Mouse (Mus musculus) heart, adult 11 months (tissue): ENCODE measurements around the gene Arhgap10.

Experiments used
- DNase-seq: peaks from one replicate; pipeline ENCODE4 v3.0.0; 2022

Arhgap10 gene

GRCm38 (mm10) chr8:77276827-77277226 lies 240.9 kb downstream of the Arhgap10 start:
- DNase-seq, result peak; percentile 98

- DNase-seq, result peak; percentile 68
Observed at GRCm38 (mm10) chr8:77275571-77275970, 242.2 kb downstream of the Arhgap10 start.

- DNase-seq, result no peak
Observed at GRCm38 (mm10) chr8:77272136-77272535, 245.6 kb downstream of the Arhgap10 start.

GRCm38 (mm10) chr8:77267941-77268405 lies 249.8 kb downstream of the Arhgap10 start:
- DNase-seq, result peak; percentile 94

GRCm38 (mm10) chr8:77262216-77263009 lies 255.3 kb downstream of the Arhgap10 start:
- DNase-seq, result peak; percentile 52

GRCm38 (mm10) chr8:77261215-77261614 lies 256.5 kb downstream of the Arhgap10 start:
- DNase-seq, result peak; percentile 85

GRCm38 (mm10) chr8:77257085-77257451 lies 260.7 kb downstream of the Arhgap10 start:
- peak; percentile 88 for DNase-seq

GRCm38 (mm10) chr8:77256450-77257084 lies 261.2 kb downstream of the Arhgap10 start:
- peak; percentile 84 for DNase-seq

- DNase-seq, result no peak
Observed at GRCm38 (mm10) chr8:77254466-77254865, 263.3 kb downstream of the Arhgap10 start.

GRCm38 (mm10) chr8:77251134-77251533 lies 266.6 kb downstream of the Arhgap10 start:
- DNase-seq, result peak; percentile 82

GRCm38 (mm10) chr8:77250094-77250493 lies 267.7 kb downstream of the Arhgap10 start:
- no peak for DNase-seq

GRCm38 (mm10) chr8:77241381-77241780 lies 276.4 kb downstream of the Arhgap10 start:
- peak; percentile 68 for DNase-seq

- DNase-seq, result no peak
Observed at GRCm38 (mm10) chr8:77239462-77239861, 278.3 kb downstream of the Arhgap10 start.

- DNase-seq, result peak; percentile 94
Observed at GRCm38 (mm10) chr8:77236701-77237100, 281.1 kb downstream of the Arhgap10 start.

- DNase-seq, result no peak
Observed at GRCm38 (mm10) chr8:77232411-77232810, 285.3 kb downstream of the Arhgap10 start.

- no peak for DNase-seq
Observed at GRCm38 (mm10) chr8:77231834-77232233, 285.9 kb downstream of the Arhgap10 start.

- no peak for DNase-seq
Observed at GRCm38 (mm10) chr8:77231211-77231610, 286.5 kb downstream of the Arhgap10 start.

GRCm38 (mm10) chr8:77228688-77229087 lies 289.1 kb downstream of the Arhgap10 start:
- DNase-seq, result no peak

- DNase-seq, result no peak
Observed at GRCm38 (mm10) chr8:77227742-77228141, 290.0 kb downstream of the Arhgap10 start.

- DNase-seq, result no peak
Observed at GRCm38 (mm10) chr8:77223123-77223522, 294.6 kb downstream of the Arhgap10 start.

GRCm38 (mm10) chr8:77215191-77215590 lies 302.6 kb downstream of the Arhgap10 start:
- DNase-seq, result no peak

GRCm38 (mm10) chr8:77214665-77215064 lies 303.1 kb downstream of the Arhgap10 start:
- DNase-seq, result no peak

GRCm38 (mm10) chr8:77213893-77214464 lies 303.8 kb downstream of the Arhgap10 start:
- DNase-seq, result no peak

- no peak for DNase-seq
Observed at GRCm38 (mm10) chr8:77209297-77209696, 308.5 kb downstream of the Arhgap10 start.
